Mouse (Mus musculus) common myeloid progenitor, adult 5-6 weeks (primary cell): ENCODE results near the gene Mknk2. TPM values are rescaled to one million over a fixed set of nuclear protein-coding genes. Genes with fewer than 3 reads are reported as not detected.

ENCODE experiments used
- ATAC-seq: replicated peaks from 2 replicates; pipeline ENCODE4 v1.8.0; 2016; ENCODE audit warnings: low read depth, mild to moderate bottlenecking, moderate TSS enrichment, inconsistent platforms; ENCODE audit not compliant: poor library complexity, severe bottlenecking
- total RNA-seq: library from RNA; stranded (forward); fragments of 200-1000, 187-1606 nt; gene quantifications from 2 replicates; pipeline ENCODE4 v1.2.3, GENCODE M21; 2017

Gene Mknk2
- total RNA-seq, 1 experiment from 2014 or later: 55.6 TPM

- ATAC-seq: no peak
Observed at GRCm38 (mm10) chr10:80671936-80672690, 5.8 kb downstream of the Mknk2 start.

- ATAC-seq: no peak
Observed at GRCm38 (mm10) chr10:80671251-80671650, 6.7 kb downstream of the Mknk2 start.

GRCm38 (mm10) chr10:80670531-80670930 lies 7.4 kb downstream of the Mknk2 start:
- ATAC-seq: no peak

- no peak for ATAC-seq
Observed at GRCm38 (mm10) chr10:80669737-80670485, 8.0 kb downstream of the Mknk2 start.

GRCm38 (mm10) chr10:80669018-80669417 lies 8.9 kb downstream of the Mknk2 start:
- ATAC-seq: no peak

- ATAC-seq: no peak
Observed at GRCm38 (mm10) chr10:80668614-80669013, 9.3 kb downstream of the Mknk2 start.

- no peak for ATAC-seq
Observed at GRCm38 (mm10) chr10:80666837-80667412, 11.0 kb downstream of the Mknk2 start.

GRCm38 (mm10) chr10:80665981-80666733 lies 11.8 kb downstream of the Mknk2 start:
- peak; percentile 48 for ATAC-seq

- ATAC-seq: no peak
Observed at GRCm38 (mm10) chr10:80665459-80665858, 12.5 kb downstream of the Mknk2 start.

GRCm38 (mm10) chr10:80665016-80665380 lies 12.9 kb downstream of the Mknk2 start:
- no peak for ATAC-seq

- peak; percentile 53 for ATAC-seq
Observed at GRCm38 (mm10) chr10:80664197-80665015, 13.5 kb downstream of the Mknk2 start.

GRCm38 (mm10) chr10:80663485-80664196 lies 14.3 kb downstream of the Mknk2 start:
- ATAC-seq: no peak

GRCm38 (mm10) chr10:80661149-80661548 lies 16.8 kb downstream of the Mknk2 start:
- no peak for ATAC-seq

- 0 out of 2 replicates have a peak, but pooled peaks have one; percentile 27 for ATAC-seq
Observed at GRCm38 (mm10) chr10:80659213-80659612, 18.7 kb downstream of the Mknk2 start.

- ATAC-seq: peak; percentile 60
Observed at GRCm38 (mm10) chr10:80658841-80659202, 19.1 kb downstream of the Mknk2 start.

GRCm38 (mm10) chr10:80658194-80658840 lies 19.6 kb downstream of the Mknk2 start:
- no peak for ATAC-seq

GRCm38 (mm10) chr10:80656863-80657623 lies 20.9 kb downstream of the Mknk2 start, which contains the start of gene Btbd2:
Btbd2 (minus strand) TSS chr10:80657071.
- ATAC-seq: no peak
